7 mouse cellular contexts compared by ENCODE assay signal in genomic region chr5:32611341-32611961, GRCm38 (mm10).
A peak's percentile ranks its signal among the peaks of the same experiment; 100 is the strongest.
DNase-seq lines count a peak whose midpoint lies in the region.

No protein-coding gene starts in this region.

- peak; percentile 57 for DNase-seq in retina, embryonic 14.5 days (ENCODE audit: low spot score)
- DNase-seq in retina, postnatal 1 day = no peak
- DNase-seq in c-Kit-positive CD71-positive TER-119-negative erythroid progenitor cells, embryonic 14.5 days (ENCODE audit: low read depth) = peak; percentile 15
- DNase-seq in forelimb bud, embryonic 11.5 days (ENCODE audit: low read depth, low spot score) = peak; percentile 52
- peak; percentile 68 for DNase-seq in kidney, postnatal 10 days
- peak; percentile 48 for DNase-seq in lung, postnatal 14 days
- DNase-seq in spleen, adult 18-20 months = peak; percentile 6 to 39
